Mouse (Mus musculus) embryo, embryonic 10 days (tissue): ENCODE data around the gene Tab1.
A peak's percentile ranks its signal among the peaks of the same experiment; 100 is the strongest.

Experiments
- DNase-seq: peaks from one replicate; pipeline ENCODE4 v3.0.0-alpha.2; 2015; ENCODE audit warnings: low spot score

The Tab1 gene

GRCm38 (mm10) chr15:80163274-80163673, 30.3 kb downstream of the Tab1 start:
- no peak for DNase-seq

DNA sequence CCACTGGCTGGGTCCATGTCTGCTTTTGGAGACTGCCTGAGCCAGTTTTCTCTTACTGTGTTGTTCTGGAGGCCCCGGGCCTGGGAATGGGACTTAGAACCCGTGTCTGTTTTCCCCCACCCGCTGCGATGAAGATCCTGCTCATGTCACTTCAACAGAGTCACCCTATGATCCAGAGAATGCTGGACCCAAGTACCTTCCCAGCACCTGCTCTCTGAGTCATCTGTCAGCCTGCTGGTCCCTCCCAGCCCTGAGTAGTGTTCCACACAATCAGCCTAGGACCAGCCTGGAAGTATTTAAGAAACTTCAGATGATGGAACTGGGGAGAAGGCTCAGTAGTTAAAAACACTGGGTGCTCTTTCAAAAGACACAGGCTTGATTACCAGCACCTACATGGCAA, 30.8 kb downstream of the Tab1 start:
- DNase-seq: no peak

GRCm38 (mm10) chr15:80165396-80165795, 32.5 kb downstream of the Tab1 start:
- no peak for DNase-seq

GRCm38 (mm10) chr15:80169484-80169883, 36.6 kb downstream of the Tab1 start:
- DNase-seq: no peak

GRCm38 (mm10) chr15:80170357-80170756, 37.4 kb downstream of the Tab1 start:
- no peak for DNase-seq

DNA sequence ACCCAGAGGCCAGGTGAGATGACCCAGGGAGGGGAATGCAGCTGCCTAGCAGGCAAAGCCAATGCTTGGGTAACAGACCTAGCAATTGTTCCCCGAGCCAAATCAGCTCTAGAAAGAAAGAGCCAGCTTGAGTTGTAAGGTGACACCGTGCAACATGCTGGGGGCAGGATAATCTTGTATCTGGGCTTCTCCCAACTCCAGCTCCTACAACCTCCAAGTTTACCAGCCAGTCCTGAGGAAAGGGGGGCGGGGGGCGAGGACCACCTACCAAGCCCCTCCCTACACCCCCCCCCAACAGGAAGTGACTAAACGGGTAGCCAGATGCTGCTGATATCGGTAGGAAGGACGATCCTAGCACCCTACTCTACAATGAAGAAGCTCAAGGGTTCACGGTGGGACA, 38.4 kb downstream of the Tab1 start:
- DNase-seq: peak; percentile 42

DNA sequence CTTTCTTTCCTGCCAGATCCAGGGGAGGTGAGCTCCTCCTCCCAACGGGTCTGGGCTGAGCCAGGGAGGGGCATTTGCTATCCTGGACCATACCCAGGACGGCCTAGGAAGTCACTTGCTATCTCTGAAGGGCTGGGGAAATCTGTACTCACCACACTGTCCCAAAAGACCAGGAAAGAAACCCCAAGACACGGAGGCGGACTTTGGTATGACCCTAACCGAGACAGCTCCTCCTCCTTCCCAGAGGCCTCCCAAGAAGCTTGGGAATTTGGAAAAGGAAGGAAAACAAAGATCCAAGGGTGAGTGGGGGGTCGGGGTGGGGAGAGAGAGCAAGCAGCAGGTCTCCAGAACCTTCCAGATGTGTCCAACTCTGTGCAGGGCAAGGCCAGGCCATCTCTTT, 38.9 kb downstream of the Tab1 start:
- DNase-seq: no peak

DNA sequence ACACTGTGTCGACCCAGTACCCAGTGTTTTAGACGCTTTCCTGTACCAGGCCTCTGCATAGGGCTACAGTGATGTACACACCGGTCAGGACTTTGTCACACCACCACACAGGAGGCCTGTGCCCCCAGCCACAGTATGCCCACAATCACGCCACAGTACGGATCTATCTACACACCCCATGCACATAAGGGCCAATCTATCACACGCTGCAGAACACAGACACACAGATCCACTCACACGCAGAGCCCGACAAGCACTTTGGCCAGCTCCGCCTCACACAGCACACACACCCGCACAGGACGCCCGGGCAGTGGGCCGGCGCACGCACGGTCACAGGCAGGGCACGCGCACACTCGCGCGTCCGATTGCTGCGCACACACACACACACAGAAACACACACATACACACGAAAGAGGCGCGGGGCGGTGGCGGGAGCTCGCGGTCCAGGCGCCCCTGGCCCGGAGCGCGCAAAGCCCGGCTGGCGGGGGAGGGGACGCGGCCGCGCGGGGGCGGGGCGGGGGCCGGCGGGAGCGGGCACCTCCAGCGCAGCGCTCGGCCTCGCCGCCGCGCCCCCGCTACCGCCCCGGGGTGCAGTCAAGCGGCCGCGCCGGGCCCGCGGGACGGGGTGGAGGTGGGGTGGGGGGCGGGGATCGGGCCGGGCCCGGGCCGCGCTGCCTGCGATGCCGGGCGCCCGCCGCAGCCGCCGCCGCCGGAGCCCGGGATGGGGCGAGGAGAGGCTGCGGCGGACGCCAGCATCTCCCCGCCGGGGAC, 40.3 kb downstream of the Tab1 start, which contains the start of gene Mgat3:
TSS of gene Mgat3 (plus strand) at position 721 of the 771 bp plus-strand sequence.
- peak; percentile 66 for DNase-seq

GRCm38 (mm10) chr15:80173781-80174597, 41.1 kb downstream of the Tab1 start:
- DNase-seq: peak; percentile 32

DNA sequence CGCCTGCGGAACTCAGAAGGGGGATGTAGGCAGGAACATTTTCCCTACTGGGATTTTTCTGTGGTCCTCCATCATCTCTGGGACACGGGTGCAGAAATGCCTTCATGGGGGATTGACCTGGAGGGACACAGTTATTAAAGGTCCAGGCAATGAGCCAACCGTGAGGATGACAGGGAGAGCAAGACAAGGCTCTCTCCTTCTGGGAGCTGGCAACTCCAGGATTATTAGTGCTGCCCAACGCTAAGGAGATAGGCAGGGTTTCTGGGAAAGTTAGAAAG, 41.6 kb downstream of the Tab1 start:
- no peak for DNase-seq

DNA sequence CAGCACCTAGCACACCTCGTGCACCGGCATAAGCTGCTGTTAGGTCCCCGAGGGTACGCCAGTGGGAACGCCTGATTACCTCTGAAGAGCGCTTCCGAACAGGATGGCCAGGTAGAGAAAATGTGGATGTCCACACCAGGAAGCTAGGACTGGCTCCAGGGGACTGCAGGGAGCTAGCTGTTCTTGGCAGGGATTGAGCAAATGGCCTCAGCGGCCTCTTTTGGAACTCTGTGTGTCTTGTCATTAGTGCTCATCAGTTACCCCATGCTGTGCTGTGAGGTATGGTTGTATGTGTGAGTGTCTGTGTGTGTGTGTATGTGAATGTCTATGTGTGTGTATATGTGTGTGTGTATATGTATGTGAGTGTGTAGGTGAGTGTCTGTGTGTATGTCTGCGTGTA, 42.4 kb downstream of the Tab1 start:
- no peak for DNase-seq

DNA sequence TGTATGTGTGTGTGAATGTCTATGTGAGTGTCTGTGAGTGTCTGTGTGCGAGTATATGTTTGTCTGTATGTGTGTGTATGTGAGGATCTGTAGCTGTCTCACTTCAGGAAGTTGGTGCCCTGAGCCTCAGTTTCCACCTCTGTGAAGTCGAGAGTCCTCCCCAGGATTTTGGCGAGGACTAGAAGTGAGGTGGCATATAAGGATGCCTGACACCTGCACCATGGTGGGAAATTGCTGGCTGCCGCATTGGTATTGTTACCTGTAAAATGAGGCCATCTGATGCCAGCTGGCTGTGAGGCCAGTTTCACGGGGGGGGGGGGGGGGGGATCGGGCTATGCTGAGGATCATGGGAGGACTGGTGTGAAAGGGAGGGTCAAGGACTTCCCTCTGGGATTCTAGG, 42.8 kb downstream of the Tab1 start:
- DNase-seq: no peak

DNA sequence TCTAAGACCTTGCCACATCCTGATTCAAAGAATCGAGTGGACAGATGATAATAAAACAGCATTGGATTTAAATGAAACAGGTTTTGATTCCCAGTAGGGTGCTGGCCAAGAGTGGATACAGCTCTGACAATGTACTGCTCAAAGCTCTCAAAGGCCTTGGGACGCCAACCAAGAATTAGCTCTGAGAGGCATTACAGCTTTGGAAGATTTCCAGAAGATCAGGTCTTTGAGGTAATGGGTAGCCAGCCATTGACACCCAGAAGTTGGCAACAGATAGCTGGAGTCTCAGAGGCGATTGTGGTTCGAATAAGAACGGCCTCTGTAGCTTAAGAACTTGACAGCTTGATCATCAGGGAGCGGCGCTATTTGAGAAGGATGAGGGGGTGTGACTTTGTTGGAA, 48.6 kb downstream of the Tab1 start:
- no peak for DNase-seq

- DNase-seq: no peak
Observed at GRCm38 (mm10) chr15:80182072-80182700, 49.3 kb downstream of the Tab1 start.

DNA sequence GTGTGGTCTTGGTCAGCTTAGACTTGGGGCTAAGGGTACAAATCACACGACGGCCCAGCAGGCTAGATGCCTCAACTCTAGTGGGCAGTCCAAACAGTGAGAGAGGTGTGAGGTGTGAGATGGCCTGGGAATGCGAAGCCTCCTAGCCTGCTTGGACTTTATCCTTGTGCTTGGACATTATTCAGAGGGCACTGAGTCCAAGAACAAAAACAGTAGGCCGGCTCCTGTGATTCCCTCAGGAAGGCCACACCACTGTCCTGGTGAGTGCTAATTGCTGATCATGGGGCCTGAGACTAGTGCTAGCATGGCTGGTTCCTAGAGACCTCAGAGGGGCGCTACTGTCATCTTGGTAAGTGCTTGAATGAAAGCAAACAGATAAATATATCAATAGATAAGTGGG, 56.0 kb downstream of the Tab1 start:
- no peak for DNase-seq

GRCm38 (mm10) chr15:80190075-80190474, 57.1 kb downstream of the Tab1 start:
- no peak for DNase-seq

DNA sequence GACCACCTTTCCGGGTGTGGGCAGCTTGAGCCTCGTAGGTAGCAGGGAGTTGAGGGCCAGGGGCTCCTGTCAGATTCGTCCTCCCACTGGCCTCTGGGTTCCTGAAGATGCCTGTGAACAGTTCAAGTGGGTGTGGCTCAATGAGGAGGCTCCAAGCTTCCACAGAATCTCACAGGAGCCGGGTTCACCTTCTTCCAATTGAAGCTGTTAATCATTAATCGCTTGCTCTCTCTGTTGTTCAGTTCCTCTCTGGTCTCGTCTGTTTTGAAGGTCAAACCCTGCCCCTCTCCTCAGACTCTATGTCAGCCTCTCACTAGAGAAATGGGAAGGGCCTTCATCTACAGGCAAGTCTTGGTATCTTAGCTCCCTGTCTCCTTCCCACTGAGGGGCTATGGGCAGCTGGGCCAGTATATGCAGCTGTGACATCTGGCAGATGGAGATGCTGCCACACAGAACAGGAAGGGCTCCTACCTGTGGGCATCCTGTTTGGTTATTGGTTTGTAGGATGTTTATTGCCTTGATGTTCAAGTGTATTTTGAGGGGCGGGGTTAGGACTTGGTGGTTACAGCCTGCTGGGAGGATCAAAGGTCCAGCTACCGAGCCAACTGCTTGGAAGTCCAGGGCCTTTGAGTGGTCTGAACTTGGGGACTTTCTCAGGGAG, 58.8 kb downstream of the Tab1 start:
- no peak for DNase-seq

DNA sequence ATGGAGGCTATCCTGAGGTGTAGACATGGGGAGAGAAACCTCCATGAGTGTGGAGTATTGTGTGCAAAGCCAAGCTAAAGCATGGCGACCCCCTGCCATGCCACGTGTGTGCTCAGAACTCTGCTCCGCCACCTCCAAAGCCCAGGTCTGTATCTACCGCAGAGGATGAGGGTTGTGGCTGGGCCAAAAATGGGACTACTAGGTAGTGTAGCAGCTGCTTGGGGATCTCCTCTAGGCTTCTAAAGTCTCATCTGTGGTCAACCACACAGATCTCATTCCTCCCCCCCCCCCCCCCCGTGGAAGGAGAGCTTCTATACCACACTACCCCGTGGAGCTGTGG, 59.3 kb downstream of the Tab1 start:
- DNase-seq: no peak

DNA sequence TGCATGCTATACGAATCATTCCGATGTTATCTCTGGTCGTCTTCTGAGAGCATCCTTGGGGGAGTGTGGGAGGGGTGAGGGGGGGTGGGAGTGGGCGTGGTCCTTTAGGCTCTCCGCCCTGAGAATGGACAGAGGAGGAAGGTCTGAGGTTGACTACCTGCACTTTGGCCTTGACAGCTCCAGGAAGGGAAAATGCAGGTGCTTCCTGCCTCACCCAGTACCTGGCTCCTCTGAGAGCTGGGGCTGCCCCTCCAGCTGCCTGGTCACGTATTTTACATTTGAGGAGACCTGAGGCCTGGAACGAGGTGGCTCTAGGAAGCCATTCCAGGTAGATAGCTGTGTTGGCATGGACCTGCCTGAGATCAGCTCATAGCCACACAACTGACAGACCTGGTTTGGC, 59.9 kb downstream of the Tab1 start:
- no peak for DNase-seq

- DNase-seq: no peak
Observed at GRCm38 (mm10) chr15:80199556-80199955, 66.6 kb downstream of the Tab1 start.

GRCm38 (mm10) chr15:80202111-80202775, 69.3 kb downstream of the Tab1 start:
- no peak for DNase-seq

DNA sequence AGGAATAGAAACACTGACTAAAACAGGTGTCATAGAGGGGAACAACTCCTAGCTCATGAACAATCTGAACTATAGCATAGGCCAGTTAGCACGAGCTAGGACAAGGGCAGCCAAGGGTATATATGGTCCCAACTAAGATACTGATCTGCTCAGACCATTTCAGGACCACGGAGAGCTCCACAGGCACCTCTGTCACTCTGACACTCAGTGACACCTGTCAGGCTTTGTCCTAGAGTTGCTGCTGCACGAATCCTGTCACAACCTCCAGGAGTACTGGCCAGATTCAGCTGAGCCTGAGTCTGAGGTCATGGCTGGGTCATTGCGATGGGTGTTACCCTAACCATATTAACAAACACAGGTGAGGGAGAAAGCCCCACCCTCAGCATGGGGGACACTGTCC, 70.5 kb downstream of the Tab1 start:
- peak; percentile 70 for DNase-seq
